Mouse (Mus musculus) cerebellum, postnatal 36 days (tissue): ENCODE measurements around the gene Plac1.
"Not testable (repeated sequence)": the region's sequence is repeated elsewhere in the genome, so short reads cannot be mapped to it uniquely, and the experiment has no call there.

Experiments used
- DNase-seq, 2 experiments: peaks; one replicate each; pipeline ENCODE4 v3.0.0; 2021 to 2022; ENCODE audit warnings: mixed read lengths in 2 of 2

Plac1 gene

DNA sequence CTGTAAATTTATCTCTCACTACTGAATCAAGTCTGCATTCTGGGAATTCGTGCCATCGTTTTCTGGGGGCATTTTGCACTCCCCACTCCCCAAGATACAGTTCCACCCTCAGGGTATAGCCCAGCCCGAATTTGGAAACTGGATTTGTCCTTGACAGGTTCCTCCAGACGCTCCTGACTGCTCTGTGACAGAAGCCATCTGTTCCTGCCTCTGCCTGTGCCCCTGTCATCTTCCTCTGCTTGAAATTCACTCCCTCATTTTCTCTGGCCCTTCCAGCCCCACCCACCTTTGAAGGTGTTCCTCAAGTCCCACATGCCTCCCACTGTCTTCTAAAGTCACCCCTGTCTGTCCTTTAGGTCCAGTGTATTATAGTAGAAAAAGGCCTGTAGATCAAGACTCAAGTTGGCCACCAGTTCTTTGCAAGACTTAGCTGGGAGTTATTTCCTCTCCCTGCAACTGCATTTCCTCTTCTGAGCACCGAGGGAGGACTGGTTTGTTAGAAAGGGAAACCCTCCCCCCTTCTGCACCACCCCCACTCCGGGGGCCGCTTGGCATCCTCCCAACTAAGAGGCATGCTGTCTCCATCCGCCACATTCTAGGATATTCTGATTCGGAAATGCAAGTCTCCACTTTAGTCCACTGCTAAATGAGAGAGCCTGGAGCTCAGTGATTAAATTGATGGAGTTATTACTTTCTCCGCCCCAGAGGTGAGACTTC, 194.6 kb downstream of the Plac1 start:
- no peak for DNase-seq

DNA sequence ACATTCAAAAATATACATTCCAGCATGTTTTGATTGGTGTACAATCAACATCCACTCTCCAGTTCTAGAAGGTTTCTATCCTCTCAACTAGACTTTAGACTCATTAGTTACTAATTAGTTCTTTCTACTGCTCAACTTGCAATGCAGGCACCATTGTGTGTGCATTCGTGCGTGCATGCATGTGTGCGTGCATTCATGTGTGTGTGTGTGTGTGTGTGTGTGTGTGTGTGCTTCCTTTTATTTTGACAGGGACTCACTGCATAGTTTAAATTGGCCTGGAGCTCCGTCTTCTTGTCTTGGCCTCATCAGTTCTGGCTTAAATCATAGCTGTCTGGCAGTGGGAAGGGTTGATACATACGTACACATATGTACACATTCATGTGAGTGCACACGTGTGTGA, 198.9 kb downstream of the Plac1 start:
- DNase-seq = no peak

DNA sequence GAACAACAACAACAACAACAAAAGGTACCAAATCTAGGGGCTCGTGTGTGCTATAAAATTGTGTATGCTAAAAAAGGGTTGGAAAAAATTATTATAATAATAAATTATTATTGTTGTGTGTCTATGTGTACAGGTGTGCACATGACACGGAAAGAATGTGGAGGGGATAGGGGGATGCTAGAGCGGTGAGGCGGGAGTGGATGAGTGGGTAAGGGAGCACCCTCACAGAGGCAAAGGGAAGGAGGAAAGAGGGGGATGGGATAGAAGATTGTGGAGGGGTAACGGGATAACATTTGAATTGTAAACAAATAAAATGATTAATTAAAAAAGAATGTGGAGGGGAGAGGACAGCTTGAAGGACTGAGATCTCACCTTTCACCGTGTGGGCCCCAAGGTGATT, 199.8 kb downstream of the Plac1 start:
- DNase-seq = no peak

DNA sequence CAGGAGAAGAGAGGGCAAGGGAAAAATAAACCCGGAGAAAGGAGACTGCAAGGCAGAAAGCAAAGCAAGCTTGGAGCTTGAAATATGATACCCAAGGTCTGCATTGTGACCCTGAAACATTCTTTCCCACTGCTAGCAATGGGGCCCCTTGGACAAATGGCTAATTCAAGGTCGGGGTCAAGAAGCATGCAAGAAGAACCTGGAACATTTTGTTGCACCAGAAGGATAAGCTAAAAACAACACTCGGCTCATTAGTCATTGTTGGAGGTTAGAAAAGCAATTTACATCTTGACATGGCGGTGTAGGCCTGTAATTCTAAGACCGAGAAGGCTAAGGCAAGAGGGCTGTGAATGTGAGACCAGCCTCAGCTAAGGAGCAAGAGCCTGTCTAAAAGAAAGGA, 200.3 kb downstream of the Plac1 start:
- no peak for DNase-seq

DNA sequence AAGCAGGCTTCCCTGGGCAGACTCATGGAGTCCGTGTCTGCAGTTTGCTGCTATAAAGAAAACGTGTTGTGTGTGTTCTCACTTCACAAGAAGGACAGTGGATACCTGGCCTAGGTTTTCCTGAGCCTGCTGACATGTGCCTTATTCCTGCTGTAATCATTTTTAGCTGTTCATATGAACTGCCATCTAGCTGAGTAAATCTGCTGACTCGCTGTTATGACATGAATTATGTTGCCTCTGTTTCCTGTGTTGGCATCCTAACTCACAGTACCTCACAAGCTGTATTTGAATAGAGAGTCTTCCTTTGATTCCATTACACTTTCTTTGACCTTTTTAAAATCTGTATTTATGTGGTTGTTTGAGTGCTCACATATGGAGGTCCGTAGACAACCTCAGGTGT, 201.7 kb downstream of the Plac1 start:
- DNase-seq = no peak

DNA sequence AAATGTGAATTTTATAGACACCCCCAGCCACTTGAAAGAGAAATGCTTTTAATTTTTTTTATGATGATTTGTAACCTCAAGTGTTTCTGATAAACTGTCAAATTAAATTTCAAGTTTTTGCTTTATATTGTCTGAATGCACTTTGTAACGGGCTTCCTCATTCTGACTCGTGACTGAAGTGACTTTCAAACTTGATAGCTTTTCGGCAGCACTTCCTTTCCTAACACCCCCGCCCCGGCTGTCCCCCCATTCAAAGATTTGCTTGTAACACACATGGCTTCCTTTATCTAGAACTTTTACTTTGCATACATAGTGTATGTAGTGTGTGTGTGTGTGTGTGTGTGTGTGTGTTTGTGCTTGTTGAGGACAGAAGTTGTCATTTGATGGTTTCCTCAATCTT, 210.4 kb downstream of the Plac1 start:
- no peak for DNase-seq

DNA sequence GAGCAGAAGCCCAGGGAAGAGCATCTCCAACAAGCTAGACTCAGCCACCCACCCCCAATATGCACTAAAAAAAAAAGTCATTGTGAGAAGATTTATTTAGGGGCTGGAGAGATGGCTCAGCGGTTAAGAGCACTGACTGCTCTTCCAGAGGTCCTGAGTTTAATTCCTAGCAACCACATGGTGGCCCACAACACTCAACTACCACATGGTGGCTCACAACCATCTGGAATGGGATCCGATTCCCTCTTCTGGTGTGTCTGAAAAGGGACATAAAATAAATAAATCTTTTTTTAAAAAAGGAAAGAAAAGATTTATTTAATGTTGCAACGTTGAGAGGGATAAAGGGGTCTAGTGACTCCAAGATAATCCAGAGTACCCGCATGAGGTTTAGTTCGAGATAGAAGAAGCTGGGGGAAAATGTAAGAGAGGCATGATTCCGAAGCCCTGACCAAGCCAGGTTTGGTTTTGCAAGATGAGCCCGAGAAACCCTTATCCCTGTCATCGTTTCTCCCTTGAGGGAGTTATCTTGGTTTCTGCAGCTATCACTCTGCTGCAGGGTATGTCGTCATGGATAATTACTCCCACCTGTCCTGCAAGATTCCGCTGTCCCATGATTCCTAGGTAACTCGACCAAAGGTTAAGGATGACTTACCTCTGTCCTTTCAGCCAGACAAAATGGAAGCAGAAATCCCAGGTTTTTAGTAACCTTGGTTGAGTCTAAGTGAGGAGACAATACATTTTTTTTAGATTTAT, 214.3 kb downstream of the Plac1 start:
- DNase-seq = no peak

DNA sequence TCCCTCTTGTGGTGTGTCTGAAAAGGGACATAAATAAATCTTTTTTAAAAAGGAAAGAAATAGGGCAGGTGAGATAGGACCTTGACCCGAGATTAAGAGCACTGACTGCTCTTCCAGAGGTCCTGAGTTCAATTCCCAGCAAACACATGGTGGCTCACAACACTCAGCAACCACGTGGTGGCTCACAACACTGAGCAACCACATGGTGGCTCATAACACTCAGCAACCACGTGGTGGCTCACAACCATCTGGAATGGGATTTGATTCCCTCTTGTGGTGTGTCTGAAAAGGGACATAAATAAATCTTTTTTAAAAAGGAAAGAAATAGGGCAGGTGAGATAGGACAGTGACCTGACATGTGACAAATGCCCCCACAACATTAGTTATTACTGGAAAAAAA, 215.6 kb downstream of the Plac1 start:
- DNase-seq = not testable (repeated sequence)

DNA sequence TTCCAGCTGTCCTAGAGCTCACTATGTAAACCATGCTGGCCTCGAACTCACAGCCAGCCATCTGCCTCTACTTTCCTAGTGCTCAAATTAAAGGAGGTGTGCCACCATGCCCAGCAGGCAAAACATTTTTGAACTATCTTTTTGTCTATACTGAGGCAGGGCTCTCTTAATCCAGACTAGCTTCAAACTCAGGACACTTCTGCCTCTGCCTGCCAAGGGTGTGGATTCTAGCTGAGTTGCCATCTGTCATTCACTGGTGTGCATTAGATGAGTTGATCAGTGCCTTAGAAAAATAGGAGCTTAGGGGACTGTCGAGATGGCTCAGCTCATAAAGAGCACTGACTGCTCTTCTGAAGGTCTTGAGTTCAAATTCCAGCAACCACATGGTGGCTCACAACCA, 216.9 kb downstream of the Plac1 start:
- DNase-seq = peak; percentile 41 to 49
